Mouse (Mus musculus) T-helper 17 cell (primary cell): Measurements from ENCODE around the gene Smg6.

Source experiments
- in situ Hi-C, 2 experiments: fragments of 300-600 bp; cut with MboI, MseI; formaldehyde crosslinking; loops; 1 replicate in 1 of 2; 2 replicates in 1 of 2; pipeline ENCODE4 v1.15.1; 2025; ENCODE audit warnings: high pct_unique_total_duplicates in 2 of 2

Gene Smg6

GRCm38 (mm10) chr11:74925577-74926387, at the start of gene Smg6, which contains the start of gene Srr:
TSS of gene Smg6 (plus strand) at chr11:74925823.
TSS of gene Srr (minus strand) at chr11:74925948.
- in situ Hi-C loops: no loop called here

GRCm38 (mm10) chr11:74876801-74877200, 48.8 kb upstream of the Smg6 start:
- in situ Hi-C loops: no loop called here

- in situ Hi-C loops: no loop called here
Observed at GRCm38 (mm10) chr11:74880999-74881398, 44.6 kb upstream of the Smg6 start.

DNA sequence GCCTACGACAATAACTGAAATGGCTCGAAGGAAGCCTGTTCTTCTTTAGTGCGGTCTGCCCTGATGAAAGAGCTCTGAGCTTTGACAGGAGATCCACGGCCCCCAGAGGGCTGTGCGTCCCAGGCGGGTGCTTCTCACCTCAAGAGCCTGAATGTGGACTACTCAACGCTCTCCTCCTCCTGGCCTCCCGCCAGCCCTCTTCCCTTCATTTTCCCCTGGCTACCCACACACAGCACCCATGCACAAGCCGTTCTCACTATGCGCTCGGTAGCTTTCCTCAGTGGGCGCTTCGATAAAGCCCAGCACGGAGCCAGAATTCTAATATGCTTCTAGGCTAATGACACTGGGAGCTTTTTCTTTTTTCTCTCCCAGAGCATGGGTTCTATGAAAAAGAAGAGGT, 43.6 kb upstream of the Smg6 start:
- in situ Hi-C loops: no loop called here

DNA sequence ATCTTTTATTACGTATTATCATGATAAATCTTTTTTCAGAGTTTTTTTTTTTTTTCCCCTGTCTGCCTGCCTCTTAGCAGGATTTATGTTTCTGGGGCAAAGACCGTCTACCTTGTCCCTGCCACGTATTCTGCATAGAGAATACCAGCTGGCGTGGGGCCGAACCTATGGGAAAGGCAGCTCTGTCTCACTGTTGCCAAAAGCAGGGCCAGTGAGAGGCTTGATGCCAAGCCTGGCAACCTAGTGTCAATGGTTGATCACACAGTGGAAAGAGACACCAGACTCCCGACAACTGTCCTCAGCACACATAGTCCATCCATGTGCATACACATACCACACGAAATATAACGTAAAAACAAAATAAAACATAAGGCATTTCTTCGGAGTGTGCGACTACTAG, 42.5 kb upstream of the Smg6 start:
- in situ Hi-C loops: no loop called here

- in situ Hi-C loops: no loop called here
Observed at GRCm38 (mm10) chr11:74894619-74895018, 31.0 kb upstream of the Smg6 start.

DNA sequence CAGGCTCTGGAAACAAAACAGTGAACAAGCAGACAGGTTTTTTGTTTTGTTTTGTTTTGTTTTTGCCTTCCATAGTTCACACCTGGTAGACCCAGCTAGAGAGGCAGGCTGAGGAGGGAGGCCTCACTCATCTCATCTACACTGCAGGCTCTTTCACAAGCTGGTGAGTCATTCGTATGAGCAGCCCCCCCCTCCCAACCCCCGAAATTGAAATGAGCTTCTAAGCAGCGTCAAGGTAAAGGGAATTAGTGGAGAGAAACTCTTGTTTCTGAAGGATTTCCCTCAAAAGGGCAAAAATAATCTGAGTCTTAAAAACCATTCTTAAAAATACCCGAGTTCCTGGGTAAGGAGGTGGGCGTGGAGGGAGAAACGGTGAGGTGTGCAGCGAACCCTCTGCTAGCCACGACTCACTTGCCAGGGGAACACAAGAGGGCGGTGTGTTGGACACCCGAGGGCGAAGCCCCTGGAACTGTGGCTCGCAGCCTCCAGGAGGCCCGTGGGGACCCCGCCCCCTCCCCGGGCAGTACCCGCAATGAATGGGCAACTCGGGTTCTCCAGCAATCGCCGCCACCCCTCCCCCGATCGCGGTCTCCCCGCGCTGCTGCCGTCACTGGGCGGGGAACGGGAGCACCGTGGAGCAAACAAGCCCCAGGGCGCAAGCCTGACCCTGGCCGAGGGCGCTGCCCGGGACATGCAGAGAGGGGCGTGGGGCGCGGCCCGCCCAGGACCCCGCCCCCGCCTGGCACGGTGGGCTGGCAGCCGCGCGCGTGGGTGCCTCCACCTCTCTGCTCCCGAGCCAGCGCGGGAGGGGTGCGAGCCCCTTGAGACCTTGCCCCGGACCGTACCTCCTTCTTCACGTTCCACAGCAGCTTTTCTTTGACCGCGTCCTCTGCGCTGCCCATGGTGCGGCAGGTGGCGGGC, 29.4 kb upstream of the Smg6 start:
- in situ Hi-C loops: no loop called here

GRCm38 (mm10) chr11:74896901-74897677, 28.5 kb upstream of the Smg6 start, which contains the start of gene Sgsm2:
TSS of gene Sgsm2 (minus strand) at chr11:74897060.
- in situ Hi-C loops: no loop called here

- in situ Hi-C loops: no loop called here
Observed at GRCm38 (mm10) chr11:74897678-74898516, 27.7 kb upstream of the Smg6 start, which contains the start of gene Tsr1. TSS of gene Tsr1 (plus strand) at chr11:74898071.

DNA sequence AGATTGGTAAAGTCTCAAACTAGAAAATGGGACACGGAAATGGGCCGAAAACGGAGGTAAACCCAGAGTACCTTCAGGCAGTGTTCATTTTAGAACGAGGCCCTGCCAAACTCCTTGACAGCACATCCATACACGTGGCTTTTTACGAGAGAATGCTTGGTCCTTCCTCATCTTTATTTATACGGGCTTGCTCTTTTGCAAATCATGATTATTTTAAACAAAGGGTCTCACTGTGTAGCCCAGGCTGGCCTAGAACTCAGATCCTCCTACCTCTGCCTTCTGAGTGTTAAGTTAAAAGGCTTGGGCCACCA, 27.2 kb upstream of the Smg6 start:
- in situ Hi-C loops: no loop called here

GRCm38 (mm10) chr11:74901555-74901954, 24.1 kb upstream of the Smg6 start:
- in situ Hi-C loops: no loop called here

GRCm38 (mm10) chr11:74902416-74902815, 23.2 kb upstream of the Smg6 start:
- in situ Hi-C loops: no loop called here

GRCm38 (mm10) chr11:74907850-74908249, 17.8 kb upstream of the Smg6 start:
- in situ Hi-C loops: no loop called here

- in situ Hi-C loops: no loop called here
Observed at GRCm38 (mm10) chr11:74908618-74909399, 16.8 kb upstream of the Smg6 start.

DNA sequence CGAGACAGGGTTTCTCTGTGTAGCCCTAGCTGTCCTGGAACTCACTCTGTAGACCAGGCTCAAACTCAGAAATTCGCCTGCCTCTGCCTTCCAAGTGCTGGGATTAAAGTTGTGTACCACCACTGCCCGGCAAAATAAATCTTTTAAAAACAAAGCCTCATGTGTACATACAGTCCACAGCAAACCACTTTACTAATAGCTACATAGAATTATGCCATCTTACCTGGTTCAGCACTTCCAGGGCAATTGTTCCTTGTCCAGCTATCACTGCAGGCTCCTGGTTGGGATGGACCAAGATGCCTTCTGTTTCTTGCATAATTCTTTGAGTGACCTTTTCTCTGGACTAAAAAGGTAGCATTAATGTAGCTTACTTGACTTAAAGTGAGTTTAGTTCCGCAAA, 15.6 kb upstream of the Smg6 start:
- in situ Hi-C loops: loop anchor here in 1 of 2 experiments (5.0 kb wide), 1 partner anchor 43 kb away; no protein-coding TSS in a partner anchor

- in situ Hi-C loops: loop anchor here in 1 of 2 experiments (5.0 kb wide), 1 partner anchor 45 kb away; no protein-coding TSS in a partner anchor
Observed at GRCm38 (mm10) chr11:74912492-74912891, 13.1 kb upstream of the Smg6 start.

GRCm38 (mm10) chr11:74919249-74919648, 6.4 kb upstream of the Smg6 start:
- in situ Hi-C loops: no loop called here

DNA sequence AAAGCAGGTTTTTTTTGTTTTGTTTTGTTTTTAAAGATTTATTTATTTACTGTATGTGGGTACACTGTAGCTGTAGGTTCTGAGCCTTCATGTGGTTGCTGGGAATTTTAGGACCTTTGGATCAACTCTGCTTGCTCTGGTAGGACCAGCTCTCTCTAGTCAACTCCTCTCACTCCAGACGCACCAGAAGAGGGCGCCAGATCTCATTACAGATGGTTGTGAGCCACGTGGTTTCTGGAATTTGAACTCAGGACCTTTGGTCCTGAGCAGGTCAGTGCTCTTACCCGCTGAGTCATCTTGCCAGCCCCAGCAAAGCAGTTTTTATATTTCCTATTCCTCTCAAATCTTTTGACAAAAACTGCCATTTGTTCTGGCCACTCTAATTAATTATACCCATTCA, 1.5 kb upstream of the Smg6 start:
- in situ Hi-C loops: no loop called here

- in situ Hi-C loops: no loop called here
Observed at GRCm38 (mm10) chr11:74926388-74927005, 874 bp downstream of the Smg6 start.
